Mouse (Mus musculus) heart, embryonic 16.5 days (tissue): ENCODE measurements around the gene Ptpn13. TPM values are rescaled to one million over a fixed set of nuclear protein-coding genes. Genes with fewer than 3 reads are reported as not detected.

Experiments
- ATAC-seq: fragments of 200-750 bp; cut with Nextera tagmentation; replicated peaks from 2 replicates; pipeline ENCODE4 v1.8.0; 2017; ENCODE audit warnings: moderate number of reproducible peaks; ENCODE audit not compliant: insufficient read depth, low FRiP score; ENCODE audit errors: extremely low read depth
- H3K27ac ChIP-seq: fragments of 300-500 bp; sonication (generic); 2 replicates; pipeline ENCODE4 v1.5.1; 2014; ENCODE audit warnings: mild to moderate bottlenecking, low read length, control low read depth, moderate library complexity
- H3K27me3 ChIP-seq: fragments of 300-500 bp; sonication (generic); 2 replicates; pipeline ENCODE4 v1.6.1; 2014; ENCODE audit warnings: low read length, mixed read lengths; ENCODE audit not compliant: control insufficient read depth, insufficient read depth
- H3K36me3 ChIP-seq: fragments of 300-500 bp; sonication (generic); 2 replicates; pipeline ENCODE4 v1.6.1; 2014; ENCODE audit not compliant: control insufficient read depth, insufficient read depth
- H3K4me1 ChIP-seq: fragments of 300-500 bp; sonication (generic); 2 replicates; pipeline ENCODE4 v1.6.1; 2014; ENCODE audit warnings: low read length, mixed read lengths; ENCODE audit not compliant: control insufficient read depth, insufficient read depth
- H3K4me2 ChIP-seq: fragments of 300-500 bp; sonication (generic); 2 replicates; pipeline ENCODE4 v1.6.1; 2014; ENCODE audit warnings: low read depth, mild to moderate bottlenecking, control low read depth, low read length
- H3K4me3 ChIP-seq: fragments of 300-500 bp; sonication (generic); 2 replicates; pipeline ENCODE4 v1.5.1; 2014; ENCODE audit warnings: mild to moderate bottlenecking, control low read depth, low read length
- H3K9ac ChIP-seq: fragments of 300-500 bp; sonication (generic); 2 replicates; pipeline ENCODE4 v1.6.1; 2014; ENCODE audit warnings: low read length, control low read depth
- H3K9me3 ChIP-seq: fragments of 300-500 bp; sonication (generic); replicated peaks from 2 replicates; pipeline ENCODE4 v1.6.1; 2016; ENCODE audit warnings: low read length; ENCODE audit not compliant: control insufficient read depth
- WGBS: fragments of 180-500 bp; shearing (Covaris S2); extraction: QIAGEN DNeasy Blood & Tissue Kit; methylation state at CpG from one replicate; pipeline ENCODE4 v1.1.7; 2014; 5-methylcytosine and 5-hydroxymethylcytosine counted together
- polyA plus RNA-seq: library from polyadenylated mRNA; unstranded; fragments of >200 nt; fragmentation: Nextera tagmentation; extraction: Ambion mirVana; gene quantifications from 2 replicates; pipeline ENCODE4 v1.2.1, GENCODE M21; 2015

Ptpn13 gene
- polyA plus RNA-seq, 1 experiment from 2014 or later, result 7.8 TPM

- no peak for ATAC-seq
- Histone ChIP-seq H3K4me2 (no peak overlapping the region), H3K27ac (no peak overlapping the region), H3K4me3 (no peak overlapping the region), H3K36me3 (peaks cover 11% of the 10 kb centered on the region), H3K9ac (no peak overlapping the region), H3K9me3 (no peaks in the 10 kb centered on the region), H3K27me3 (no peaks in the 10 kb centered on the region), H3K4me1 (no peaks in the 10 kb centered on the region)
- WGBS, result 84% methylated on average over 11 of the region's 11 CpGs
Measured at GRCm38 (mm10) chr5:103532841-103533390, 107.9 kb downstream of the Ptpn13 start.

GRCm38 (mm10) chr5:103534454-103534853 is 109.5 kb downstream of the Ptpn13 start:
- Histone ChIP-seq H3K9me3 (no peaks in the 10 kb centered on the region), H3K4me2 (no peak overlapping the region), H3K36me3 (peaks cover 10% of the 10 kb centered on the region), H3K9ac (no peak overlapping the region), H3K4me3 (no peak overlapping the region), H3K27me3 (no peaks in the 10 kb centered on the region), H3K4me1 (no peaks in the 10 kb centered on the region), H3K27ac (no peak overlapping the region)
- ATAC-seq, result no peak
- 73% methylated on average over 3 of the region's 3 CpGs for WGBS

GRCm38 (mm10) chr5:103537429-103537828 is 112.4 kb downstream of the Ptpn13 start:
- no peak overlapping the region for H3K27ac ChIP-seq
- peaks cover 10% of the 10 kb centered on the region for H3K36me3 ChIP-seq
- ATAC-seq, result no peak
- H3K4me3 ChIP-seq, result no peak overlapping the region
- H3K27me3 ChIP-seq, result no peaks in the 10 kb centered on the region
- no peak overlapping the region for H3K4me2 ChIP-seq
- WGBS, result 74% methylated on average over 4 of the region's 4 CpGs
- H3K9ac ChIP-seq, result no peak overlapping the region
- no peaks in the 10 kb centered on the region for H3K4me1 ChIP-seq
- H3K9me3 ChIP-seq, result no peaks in the 10 kb centered on the region

- Histone ChIP-seq H3K27ac (no peak overlapping the region), H3K9me3 (no peaks in the 10 kb centered on the region), H3K4me3 (no peak overlapping the region), H3K4me2 (no peak overlapping the region), H3K27me3 (no peaks in the 10 kb centered on the region), H3K9ac (no peak overlapping the region), H3K4me1 (no peaks in the 10 kb centered on the region), H3K36me3 (peaks cover 7% of the 10 kb centered on the region)
- 78% methylated on average over 6 of the region's 6 CpGs for WGBS
- ATAC-seq, result no peak
Measured at GRCm38 (mm10) chr5:103540612-103541011, 115.6 kb downstream of the Ptpn13 start.

- H3K4me1 ChIP-seq, result no peaks in the 10 kb centered on the region
- H3K36me3 ChIP-seq, result peaks cover 7% of the 10 kb centered on the region
- H3K9me3 ChIP-seq, result no peaks in the 10 kb centered on the region
- no peak overlapping the region for H3K4me3 ChIP-seq
- no peak overlapping the region for H3K9ac ChIP-seq
- no peak overlapping the region for H3K4me2 ChIP-seq
- no peak for ATAC-seq
- H3K27me3 ChIP-seq, result no peaks in the 10 kb centered on the region
- WGBS, result 62% methylated on average over 10 of the region's 10 CpGs
- H3K27ac ChIP-seq, result 0 out of 2 replicates have a peak overlapping the region, but pooled peaks have one; percentile 12
Measured at GRCm38 (mm10) chr5:103541136-103541535, 116.1 kb downstream of the Ptpn13 start.

- ATAC-seq, result no peak
- H3K36me3 ChIP-seq, result peaks cover 7% of the 10 kb centered on the region
- 74% methylated on average over 11 of the region's 11 CpGs for WGBS
Measured at GRCm38 (mm10) chr5:103541542-103541941, 116.5 kb downstream of the Ptpn13 start.

GRCm38 (mm10) chr5:103545381-103546000 is 120.5 kb downstream of the Ptpn13 start:
- 86% methylated on average over 20 of the region's 20 CpGs for WGBS
- H3K27me3 ChIP-seq, result no peaks in the 10 kb centered on the region
- no peak for ATAC-seq
- no peaks in the 10 kb centered on the region for H3K4me1 ChIP-seq
- H3K36me3 ChIP-seq, result peaks cover 3% of the 10 kb centered on the region; the same call in 1 of the 2 replicates
- H3K4me3 ChIP-seq, result no peak overlapping the region
- H3K27ac ChIP-seq, result no peak overlapping the region
- H3K9ac ChIP-seq, result no peak overlapping the region
- H3K4me2 ChIP-seq, result no peak overlapping the region
- H3K9me3 ChIP-seq, result no peaks in the 10 kb centered on the region

More at GRCm38 (mm10) chr5:103541542-103541941, 116.5 kb downstream of the Ptpn13 start:
- Histone ChIP-seq H3K9ac (no peak overlapping the region), H3K4me2 (no peak overlapping the region), H3K9me3 (no peaks in the 10 kb centered on the region), H3K4me3 (no peak overlapping the region), H3K4me1 (no peaks in the 10 kb centered on the region), H3K27me3 (no peaks in the 10 kb centered on the region), H3K27ac (0 out of 2 replicates have a peak overlapping the region, but pooled peaks have one; percentile 12)

GRCm38 (mm10) chr5:103554769-103555168 is 129.8 kb downstream of the Ptpn13 start:
- peaks cover 36% of the 10 kb centered on the region for H3K36me3 ChIP-seq
- no peaks in the 10 kb centered on the region for H3K4me1 ChIP-seq
- H3K27me3 ChIP-seq, result no peaks in the 10 kb centered on the region
- H3K27ac ChIP-seq, result no peak overlapping the region
- no peak overlapping the region for H3K4me2 ChIP-seq
- WGBS, result 87% methylated on average over 16 of the region's 16 CpGs
- no peak for ATAC-seq
- H3K9ac ChIP-seq, result no peak overlapping the region
- no peak overlapping the region for H3K4me3 ChIP-seq
- no peaks in the 10 kb centered on the region for H3K9me3 ChIP-seq

- H3K36me3 ChIP-seq, result peaks cover 47% of the 10 kb centered on the region
- no peak overlapping the region for H3K4me3 ChIP-seq
- H3K27me3 ChIP-seq, result no peaks in the 10 kb centered on the region
- no peak overlapping the region for H3K27ac ChIP-seq
- peaks cover 2% of the 10 kb centered on the region; the same call in 1 of the 2 replicates for H3K9me3 ChIP-seq
- WGBS, result 91% methylated on average over 9 of the region's 9 CpGs
- no peak for ATAC-seq
- no peak overlapping the region for H3K9ac ChIP-seq
- no peaks in the 10 kb centered on the region for H3K4me1 ChIP-seq
- no peak overlapping the region for H3K4me2 ChIP-seq
Measured at GRCm38 (mm10) chr5:103560546-103560945, 135.6 kb downstream of the Ptpn13 start.
